Mouse (Mus musculus) midbrain, embryonic 12.5 days (tissue): ENCODE measurements at regions not wholly inside any gene's neighbourhood (a gene's known extent, or its start where the extent isn't known, plus 50 kb on each side); places are given as distances from the start of the nearest gene placed in this dataset.
A peak's percentile ranks its signal among the peaks of the same experiment; 100 is the strongest.
"Not testable (repeated sequence)": the region's sequence is repeated elsewhere in the genome, so short reads cannot be mapped to it uniquely, and the experiment has no call there.

ENCODE experiments used
- ATAC-seq: fragments of 200-750 bp; cut with Nextera tagmentation; 2 replicates; pipeline ENCODE4 v1.8.0; 2017; ENCODE audit warnings: low read depth, moderate TSS enrichment, moderate library complexity; ENCODE audit not compliant: low FRiP score
- H3K27ac ChIP-seq: fragments of 300-500 bp; sonication (generic); replicated peaks from 2 replicates; pipeline ENCODE4 v1.5.1; 2016; ENCODE audit warnings: mild to moderate bottlenecking
- H3K27me3 ChIP-seq: fragments of 300-500 bp; sonication (generic); 2 replicates; pipeline ENCODE4 v1.6.1; 2016; ENCODE audit warnings: mild to moderate bottlenecking
- H3K36me3 ChIP-seq: fragments of 300-500 bp; sonication (generic); 2 replicates; pipeline ENCODE4 v1.6.1; 2016
- H3K4me1 ChIP-seq: fragments of 300-500 bp; sonication (generic); 2 replicates; pipeline ENCODE4 v1.6.1; 2016
- H3K4me2 ChIP-seq: fragments of 300-500 bp; sonication (generic); replicated peaks from 2 replicates; pipeline ENCODE4 v1.6.1; 2016; ENCODE audit warnings: mild to moderate bottlenecking, moderate library complexity
- H3K4me3 ChIP-seq: fragments of 300-500 bp; sonication (generic); 2 replicates; pipeline ENCODE4 v1.5.1; 2016; ENCODE audit warnings: mild to moderate bottlenecking
- H3K9ac ChIP-seq: fragments of 300-500 bp; sonication (generic); replicated peaks from 2 replicates; pipeline ENCODE4 v1.6.1; 2016; ENCODE audit warnings: mild to moderate bottlenecking, moderate library complexity
- H3K9me3 ChIP-seq: fragments of 300-500 bp; sonication (generic); 2 replicates; pipeline ENCODE4 v1.6.1; 2016; ENCODE audit warnings: mild to moderate bottlenecking
- WGBS: fragments of 180-500 bp; shearing (Covaris S2); methylation state at CpG from one replicate; pipeline ENCODE4 v1.1.7; 2016; 5-methylcytosine and 5-hydroxymethylcytosine counted together

- H3K27me3 ChIP-seq, result no peaks in the 10 kb centered on the region
- peaks cover 9% of the 10 kb centered on the region for H3K9me3 ChIP-seq
- no peaks in the 10 kb centered on the region for H3K36me3 ChIP-seq
- H3K27ac ChIP-seq, result no peak overlapping the region
- no peaks in the 10 kb centered on the region for H3K4me1 ChIP-seq
- no peak overlapping the region for H3K4me2 ChIP-seq
- ATAC-seq, result no peak
- WGBS, result 68% methylated on average over 2 of the region's 2 CpGs
- H3K9ac ChIP-seq, result no peak overlapping the region
- H3K4me3 ChIP-seq, result no peak overlapping the region
Measured at GRCm38 (mm10) chr13:85035903-85036302, 153.3 kb upstream of the Ccnh start.

- H3K27me3 ChIP-seq, result no peaks in the 10 kb centered on the region
- 68% methylated on average over 1 of the region's 1 CpGs for WGBS
- H3K4me2 ChIP-seq, result no peak overlapping the region
- H3K4me1 ChIP-seq, result no peaks in the 10 kb centered on the region
- H3K9me3 ChIP-seq, result peaks cover 9% of the 10 kb centered on the region
- H3K4me3 ChIP-seq, result no peak overlapping the region
- ATAC-seq, result no peak
- no peak overlapping the region for H3K27ac ChIP-seq
- H3K9ac ChIP-seq, result no peak overlapping the region
- H3K36me3 ChIP-seq, result no peaks in the 10 kb centered on the region
Measured at GRCm38 (mm10) chr13:85036830-85037229, 152.4 kb upstream of the Ccnh start.

- Histone ChIP-seq H3K4me2 (peak overlapping the region; percentile 24; the same call in 1 of the 2 replicates), H3K4me3 (no peak overlapping the region), H3K9ac (no peak overlapping the region), H3K9me3 (no peaks in the 10 kb centered on the region), H3K27ac (peak overlapping the region; percentile 79), H3K27me3 (no peaks in the 10 kb centered on the region), H3K4me1 (peaks cover 11% of the 10 kb centered on the region), H3K36me3 (no peaks in the 10 kb centered on the region)
- WGBS, result 35% methylated on average over 6 of the region's 6 CpGs
- ATAC-seq, result peak; percentile 93
Measured at GRCm38 (mm10) chr13:85066585-85067550, 122.3 kb upstream of the Ccnh start.

GRCm38 (mm10) chr13:85067551-85068283 lies 121.5 kb upstream of the Ccnh start:
- H3K9ac ChIP-seq, result no peak overlapping the region
- no peaks in the 10 kb centered on the region for H3K36me3 ChIP-seq
- H3K27me3 ChIP-seq, result no peaks in the 10 kb centered on the region
- peak overlapping the region; percentile 79 for H3K27ac ChIP-seq
- H3K9me3 ChIP-seq, result no peaks in the 10 kb centered on the region
- peaks cover 11% of the 10 kb centered on the region for H3K4me1 ChIP-seq
- H3K4me3 ChIP-seq, result no peak overlapping the region
- no peak overlapping the region for H3K4me2 ChIP-seq
- ATAC-seq, result 0 out of 2 replicates have a peak, but pooled peaks have one; percentile 7
- 64% methylated on average over 5 of the region's 5 CpGs for WGBS

- Histone ChIP-seq H3K4me2 (no peak overlapping the region), H3K27me3 (no peaks in the 10 kb centered on the region), H3K36me3 (no peaks in the 10 kb centered on the region), H3K4me3 (no peak overlapping the region), H3K9ac (no peak overlapping the region), H3K27ac (no peak overlapping the region), H3K9me3 (no peaks in the 10 kb centered on the region), H3K4me1 (peaks cover 11% of the 10 kb centered on the region)
- 38% methylated on average over 3 of the region's 3 CpGs for WGBS
- ATAC-seq, result peak; percentile 71
Measured at GRCm38 (mm10) chr13:85068403-85068802, 120.8 kb upstream of the Ccnh start.

GRCm38 (mm10) chr13:85083335-85083734 lies 105.9 kb upstream of the Ccnh start:
- no peak overlapping the region for H3K27ac ChIP-seq
- H3K36me3 ChIP-seq, result no peaks in the 10 kb centered on the region
- H3K4me1 ChIP-seq, result no peaks in the 10 kb centered on the region
- H3K4me2 ChIP-seq, result no peak overlapping the region
- H3K4me3 ChIP-seq, result no peak overlapping the region
- no peaks in the 10 kb centered on the region for H3K9me3 ChIP-seq
- 80% methylated on average over 5 of the region's 5 CpGs for WGBS
- no peak overlapping the region for H3K9ac ChIP-seq
- H3K27me3 ChIP-seq, result no peaks in the 10 kb centered on the region
- no peak for ATAC-seq

- Histone ChIP-seq H3K9me3 (no peaks in the 10 kb centered on the region), H3K9ac (no peak overlapping the region), H3K4me1 (no peaks in the 10 kb centered on the region), H3K27me3 (no peaks in the 10 kb centered on the region), H3K4me2 (no peak overlapping the region), H3K27ac (no peak overlapping the region), H3K4me3 (no peak overlapping the region), H3K36me3 (no peaks in the 10 kb centered on the region)
- peak; percentile 56; the same call in 1 of the 2 replicates for ATAC-seq
Measured at GRCm38 (mm10) chr13:85083742-85084141, 105.5 kb upstream of the Ccnh start.

- ATAC-seq, result no peak
- WGBS, result 90% methylated on average over 7 of the region's 7 CpGs
- no peak overlapping the region for H3K4me3 ChIP-seq
Measured at GRCm38 (mm10) chr13:85096174-85096573, 93.0 kb upstream of the Ccnh start.

GRCm38 (mm10) chr13:85123309-85123708 lies 65.9 kb upstream of the Ccnh start:
- Histone ChIP-seq H3K27ac (no peak overlapping the region), H3K9me3 (no peaks in the 10 kb centered on the region), H3K27me3 (no peaks in the 10 kb centered on the region), H3K4me1 (peaks cover 5% of the 10 kb centered on the region; the same call in 1 of the 2 replicates), H3K36me3 (no peaks in the 10 kb centered on the region), H3K9ac (no peak overlapping the region), H3K4me2 (no peak overlapping the region), H3K4me3 (no peak overlapping the region)
- no peak for ATAC-seq
- WGBS, result 45% methylated on average over 2 of the region's 2 CpGs

More at GRCm38 (mm10) chr13:85096174-85096573, 93.0 kb upstream of the Ccnh start:
- Histone ChIP-seq H3K4me2 (no peak overlapping the region), H3K9me3 (peaks cover 6% of the 10 kb centered on the region; the same call in 1 of the 2 replicates), H3K9ac (no peak overlapping the region), H3K4me1 (no peaks in the 10 kb centered on the region), H3K27ac (no peak overlapping the region), H3K27me3 (no peaks in the 10 kb centered on the region), H3K36me3 (no peaks in the 10 kb centered on the region)

- H3K36me3 ChIP-seq, H3K9me3 ChIP-seq, H3K27me3 ChIP-seq, H3K9ac ChIP-seq, H3K4me2 ChIP-seq, H3K4me3 ChIP-seq, H3K27ac ChIP-seq, H3K4me1 ChIP-seq: not testable (repeated sequence)
- WGBS, result 90% methylated on average over 18 of the region's 18 CpGs
- ATAC-seq, result peak; percentile 100
Measured at GRCm38 (mm10) chr13:85126573-85127547, 62.3 kb upstream of the Ccnh start.

GRCm38 (mm10) chr13:85127548-85127925 lies 61.7 kb upstream of the Ccnh start:
- ATAC-seq, result no peak
- no peaks in the 10 kb centered on the region for H3K9me3 ChIP-seq
- no peak overlapping the region for H3K9ac ChIP-seq
- H3K36me3 ChIP-seq, result no peaks in the 10 kb centered on the region
- H3K4me3 ChIP-seq, result no peak overlapping the region
- H3K27me3 ChIP-seq, result no peaks in the 10 kb centered on the region
- no peak overlapping the region for H3K4me2 ChIP-seq
- H3K27ac ChIP-seq, result no peak overlapping the region
- H3K4me1 ChIP-seq, result peaks cover 5% of the 10 kb centered on the region; the same call in 1 of the 2 replicates
- WGBS, result 75% methylated on average over 1 of the region's 1 CpGs
